Mouse (Mus musculus): ENCODE results near the gene Gpr137. TPM values are rescaled to one million over a fixed set of nuclear protein-coding genes. Genes with fewer than 3 reads are reported as not detected.
"Not testable (repeated sequence)": the region's sequence is repeated elsewhere in the genome, so short reads cannot be mapped to it uniquely, and the experiment has no call there.

Gpr137 gene
- total RNA-seq, 1 experiment from 2014 or later: 54.8 TPM

DNA sequence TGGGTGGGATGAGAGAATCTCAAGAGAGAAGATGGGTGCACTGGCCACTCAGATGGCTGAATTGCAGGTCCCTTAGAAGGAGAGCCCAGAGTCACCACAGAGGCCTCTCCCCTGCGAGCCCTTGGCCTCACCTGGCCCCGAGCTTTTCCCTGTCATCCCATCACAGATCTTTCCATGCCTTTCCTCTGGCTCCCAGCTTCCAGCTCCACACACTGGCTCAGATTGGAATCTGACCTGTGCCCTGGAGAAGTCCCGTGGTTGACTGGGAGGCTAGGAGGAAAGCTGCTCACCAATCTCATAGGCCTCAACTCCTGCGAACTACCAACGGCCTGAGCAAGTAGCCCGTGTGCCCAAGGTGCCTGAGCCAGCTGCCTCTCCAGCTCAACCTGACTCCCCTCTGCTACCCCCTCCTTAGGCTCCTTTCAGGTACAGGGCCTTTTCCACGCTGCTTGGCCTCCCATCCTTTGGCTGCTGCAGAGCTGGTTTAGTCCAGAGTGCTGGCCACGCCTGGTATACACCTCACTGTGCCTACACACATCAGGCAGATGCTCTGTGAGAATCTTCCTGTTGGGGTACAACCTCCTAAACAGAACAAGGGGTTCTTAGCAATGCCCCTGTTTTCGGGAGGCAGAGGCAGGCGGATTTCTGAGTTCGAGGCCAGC lies 36.7 kb downstream of the Gpr137 start:
- no peak for DNase-seq

DNA sequence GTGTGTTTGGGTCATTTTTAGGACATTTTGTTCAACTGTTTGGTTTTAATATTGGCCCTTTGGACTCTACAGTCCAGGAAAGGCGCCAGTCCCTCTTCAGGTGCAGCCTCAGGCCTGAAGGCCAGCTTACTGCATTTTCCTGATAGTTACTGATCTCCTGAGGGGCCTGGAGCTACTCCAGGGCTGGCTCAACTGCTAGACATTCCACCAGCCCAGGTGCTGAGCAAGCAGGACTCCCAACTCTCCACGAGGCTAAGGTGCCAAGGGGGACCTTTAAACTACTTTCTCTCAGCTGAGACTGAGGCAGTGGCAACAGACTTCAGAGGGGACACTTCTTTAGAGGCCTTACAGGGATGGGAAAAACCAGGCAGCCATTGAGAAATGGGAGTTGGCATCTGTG lies 37.4 kb downstream of the Gpr137 start:
- no peak for DNase-seq

DNA sequence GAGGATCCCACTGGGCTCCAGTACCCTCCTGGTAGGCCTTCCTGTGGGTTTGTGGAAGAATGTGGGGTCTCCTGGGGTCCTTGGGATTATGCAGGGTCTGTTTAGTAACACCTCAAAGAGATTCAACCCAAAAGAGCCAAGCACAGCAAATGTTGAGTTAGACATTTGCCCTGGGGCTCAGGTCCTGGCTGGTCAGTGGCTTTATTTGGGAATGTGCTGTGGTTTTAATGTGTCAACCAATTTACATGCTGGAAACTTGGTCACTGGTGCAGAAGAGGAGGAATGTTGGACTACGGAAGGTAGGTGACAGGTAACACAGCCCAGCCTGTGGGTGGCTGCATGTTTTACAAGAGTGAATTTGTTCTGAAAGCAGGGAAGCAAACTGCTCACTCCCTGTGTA lies 39.2 kb downstream of the Gpr137 start:
- DNase-seq: no peak

DNA sequence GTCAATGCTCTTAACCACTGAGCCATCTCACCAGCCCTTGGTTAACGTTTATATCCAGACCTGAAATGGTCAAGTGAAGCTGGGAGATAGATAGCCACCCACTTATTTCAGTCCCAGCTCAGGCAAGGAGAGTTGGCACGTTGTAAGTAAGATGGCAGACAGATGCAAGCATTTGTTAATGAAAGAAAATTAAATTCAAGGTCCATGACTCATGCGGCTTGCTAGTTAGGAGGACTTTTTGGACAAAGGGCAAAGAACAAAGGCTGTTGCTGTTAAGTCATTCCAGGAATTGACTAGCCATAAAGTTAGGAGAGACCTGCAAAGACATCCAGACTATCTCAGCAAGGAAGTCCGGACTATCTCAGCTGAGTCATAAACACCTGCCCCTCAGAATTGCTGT lies 42.6 kb downstream of the Gpr137 start:
- no peak for DNase-seq

DNA sequence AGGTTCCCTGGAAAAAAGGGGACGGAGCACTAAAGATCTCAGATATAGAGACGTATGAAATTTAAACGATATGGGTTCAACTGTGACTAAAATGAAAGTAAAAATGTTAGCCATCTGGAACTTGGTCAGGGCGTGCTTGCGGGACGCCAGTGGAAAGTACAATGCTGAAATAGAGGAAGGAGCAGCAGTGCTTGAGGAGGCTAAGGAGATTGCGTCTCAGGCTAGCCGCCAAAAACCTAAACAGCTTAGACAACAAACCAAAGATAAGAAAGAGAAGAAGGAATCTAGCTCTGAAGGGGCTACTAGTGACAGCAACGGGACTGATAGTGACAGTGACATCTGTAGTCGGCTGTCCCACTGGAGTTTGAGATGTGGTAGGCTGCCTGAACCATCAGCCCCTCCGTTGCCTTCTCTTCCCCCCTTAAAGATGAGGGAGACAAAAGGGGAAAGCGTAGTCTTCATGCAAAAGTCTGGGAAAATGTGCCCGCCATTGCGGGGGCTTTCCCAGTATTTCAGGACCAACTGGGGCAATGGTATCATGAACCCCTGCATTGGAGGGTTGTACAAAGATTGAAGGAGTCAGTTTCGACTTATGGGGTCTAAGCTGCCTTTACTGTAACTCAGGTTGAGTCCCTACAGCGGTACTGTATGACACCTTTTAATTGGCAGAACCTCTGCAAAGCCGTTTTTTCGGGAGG lies 46.5 kb downstream of the Gpr137 start:
- DNase-seq: not testable (repeated sequence)

DNA sequence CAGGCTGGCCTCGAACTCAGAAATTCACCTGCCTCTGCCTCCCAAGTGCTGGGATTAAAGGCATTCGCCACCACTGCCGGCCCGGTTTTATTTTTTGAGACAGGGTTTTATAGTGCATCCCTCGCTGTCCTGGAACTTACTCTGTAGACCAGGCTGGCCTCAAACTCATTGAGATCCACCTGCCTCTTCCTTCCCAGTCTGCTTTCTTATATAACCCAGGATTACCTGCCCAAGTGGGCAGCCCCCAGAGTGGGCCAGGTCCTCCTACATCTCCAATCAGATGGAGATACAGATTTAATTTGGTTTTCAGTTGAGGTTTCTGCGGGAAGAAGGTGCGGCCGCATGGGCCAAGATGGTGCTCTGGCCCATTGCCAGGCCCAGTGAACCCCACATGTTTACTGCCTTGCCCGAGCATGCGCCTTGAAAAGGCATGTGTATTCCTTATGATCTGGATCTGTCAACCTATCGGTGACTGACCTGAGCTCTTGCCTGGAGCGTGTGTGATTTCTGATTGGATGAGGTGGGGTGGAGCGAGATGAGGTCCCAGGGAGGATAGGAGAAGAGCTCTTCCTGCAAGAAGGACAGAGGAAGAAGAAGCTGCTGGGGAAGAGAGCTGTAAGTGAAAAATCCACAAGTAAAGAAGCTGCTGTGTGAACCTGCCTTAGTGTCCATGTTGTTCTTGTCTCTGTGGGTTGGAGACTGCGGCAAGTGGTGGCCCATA lies 48.4 kb downstream of the Gpr137 start:
- DNase-seq: no peak

DNA sequence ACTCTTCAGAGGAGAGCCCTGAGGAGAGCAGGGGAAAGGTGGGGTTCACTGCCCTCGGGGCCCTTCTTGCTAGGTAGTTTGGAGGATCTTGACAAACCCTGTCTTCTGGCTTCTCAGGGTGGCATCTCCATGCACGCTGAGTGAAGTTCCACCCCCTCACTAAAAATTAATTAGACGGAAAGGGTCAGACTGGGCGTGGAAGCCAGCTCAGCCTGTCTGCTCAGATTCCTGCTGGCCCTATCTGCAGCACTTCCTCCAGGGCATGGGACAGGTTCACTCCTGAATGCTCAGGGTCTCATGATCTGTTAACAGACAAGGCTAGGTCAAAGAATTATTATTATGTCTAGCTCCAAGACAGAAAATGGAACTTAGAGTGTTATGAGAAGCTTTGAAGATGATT lies 49.8 kb downstream of the Gpr137 start:
- DNase-seq: no peak

Small RNAs within 50 kb of the gene (microRNA-seq; reads per million reads assigned to microRNA genes)
- gene Mir6990: 0.69 to 1.4 reads per million in 2 experiments

Other genes starting within 250 kb of the Gpr137 start
- 25.9 and 38.6 TPM in 2 replicates for gene Rps6ka4, start 101.8 kb downstream of the Gpr137 start, total RNA-seq (2021)
- 0.62 and 1.1 TPM in 2 replicates for gene Ccdc88b, start 84.3 kb downstream of the Gpr137 start, total RNA-seq (2021)
- 95.2 and 108 TPM in 2 replicates for gene Trmt112, start 32.8 kb downstream of the Gpr137 start, total RNA-seq (2021)
- gene Prdx5, start 32.4 kb downstream of the Gpr137 start, total RNA-seq (2021): 196 and 278 TPM in 2 replicates
- 44.2 and 44.6 TPM in 2 replicates for gene Esrra, start 20.7 kb downstream of the Gpr137 start, total RNA-seq (2021)
- gene Catsperz, start 17.1 kb downstream of the Gpr137 start, total RNA-seq (2021): not detected in 2 replicates
- gene Kcnk4, start 8.0 kb downstream of the Gpr137 start, total RNA-seq (2021): 0.12 TPM in 1 of 2 replicates, not detected in the other
- 44.1 and 53.7 TPM in 2 replicates for gene Bad, start 619 bp downstream of the Gpr137 start, total RNA-seq (2021)
- 140 and 178 TPM in 2 replicates for gene Ppp1r14b, start 32.5 kb upstream of the Gpr137 start, total RNA-seq (2021)
- gene Plcb3, start 34.0 kb upstream of the Gpr137 start, total RNA-seq (2021): 49.1 and 59.8 TPM in 2 replicates
- gene Fkbp2, start 38.0 kb upstream of the Gpr137 start, total RNA-seq (2021): 102 and 139 TPM in 2 replicates
- gene Vegfb, start 45.2 kb upstream of the Gpr137 start, total RNA-seq (2021): 86.0 and 90.9 TPM in 2 replicates
- gene Dnajc4, start 50.1 kb upstream of the Gpr137 start, total RNA-seq (2021): 46.9 and 50.3 TPM in 2 replicates
- 35.9 and 50.6 TPM in 2 replicates for gene Nudt22, start 53.6 kb upstream of the Gpr137 start, total RNA-seq (2021)
- 15.9 and 19.5 TPM in 2 replicates for gene Trpt1, start 53.7 kb upstream of the Gpr137 start, total RNA-seq (2021)
- 4.2 and 4.4 TPM in 2 replicates for gene Fermt3, start 77.0 kb upstream of the Gpr137 start, total RNA-seq (2021)
- gene Stip1, start 97.5 kb upstream of the Gpr137 start, total RNA-seq (2021): 158 and 239 TPM in 2 replicates
- 42.7 and 52.1 TPM in 2 replicates for gene Macrod1, start 114.3 kb upstream of the Gpr137 start, total RNA-seq (2021)
- 1.6 and 2.0 TPM in 2 replicates for gene Flrt1, start 163.2 kb upstream of the Gpr137 start, total RNA-seq (2021)